Mouse (Mus musculus): ENCODE results near the gene Hdgfl3.

Gene Hdgfl3

GRCm38 (mm10) chr7:81934267-81934745, at the start of gene Hdgfl3:
Gene Hdgfl3 (minus strand): TSS chr7:81934473.
- DNase-seq (ENCODE audit: low read depth): peak; percentile 46

GRCm38 (mm10) chr7:81983651-81984050, 49.4 kb upstream of the Hdgfl3 start:
- no peak for DNase-seq (ENCODE audit: low read depth)

- no peak for DNase-seq (ENCODE audit: low read depth)
Observed at GRCm38 (mm10) chr7:81978304-81978703, 44.0 kb upstream of the Hdgfl3 start.

GRCm38 (mm10) chr7:81974616-81975015, 40.3 kb upstream of the Hdgfl3 start:
- no peak for DNase-seq (ENCODE audit: low read depth)

GRCm38 (mm10) chr7:81973939-81974338, 39.7 kb upstream of the Hdgfl3 start:
- no peak for DNase-seq (ENCODE audit: low read depth)

GRCm38 (mm10) chr7:81973339-81973738, 39.1 kb upstream of the Hdgfl3 start:
- no peak for DNase-seq (ENCODE audit: low read depth)

- no peak for DNase-seq (ENCODE audit: low read depth)
Observed at GRCm38 (mm10) chr7:81968975-81969374, 34.7 kb upstream of the Hdgfl3 start.

- no peak for DNase-seq (ENCODE audit: low read depth)
Observed at GRCm38 (mm10) chr7:81968451-81968850, 34.2 kb upstream of the Hdgfl3 start.

- DNase-seq (ENCODE audit: low read depth): no peak
Observed at GRCm38 (mm10) chr7:81966195-81966594, 31.9 kb upstream of the Hdgfl3 start.

- DNase-seq (ENCODE audit: low read depth): no peak
Observed at GRCm38 (mm10) chr7:81959704-81960103, 25.4 kb upstream of the Hdgfl3 start.

- no peak for DNase-seq (ENCODE audit: low read depth)
Observed at GRCm38 (mm10) chr7:81954208-81954846, 20.1 kb upstream of the Hdgfl3 start.

- no peak for DNase-seq (ENCODE audit: low read depth)
Observed at GRCm38 (mm10) chr7:81950499-81950898, 16.2 kb upstream of the Hdgfl3 start.

- no peak for DNase-seq (ENCODE audit: low read depth)
Observed at GRCm38 (mm10) chr7:81945398-81945797, 11.1 kb upstream of the Hdgfl3 start.

GRCm38 (mm10) chr7:81934806-81935205, 533 bp upstream of the Hdgfl3 start:
- DNase-seq (ENCODE audit: low read depth): no peak

GRCm38 (mm10) chr7:81933601-81934266, 539 bp downstream of the Hdgfl3 start:
- no peak for DNase-seq (ENCODE audit: low read depth)

- DNase-seq (ENCODE audit: low read depth): no peak
Observed at GRCm38 (mm10) chr7:81933061-81933600, 1.1 kb downstream of the Hdgfl3 start.

GRCm38 (mm10) chr7:81932521-81933045, 1.7 kb downstream of the Hdgfl3 start:
- DNase-seq (ENCODE audit: low read depth): no peak

- no peak for DNase-seq (ENCODE audit: low read depth)
Observed at GRCm38 (mm10) chr7:81928998-81929397, 5.3 kb downstream of the Hdgfl3 start.

- no peak for DNase-seq (ENCODE audit: low read depth)
Observed at GRCm38 (mm10) chr7:81921379-81921952, 12.8 kb downstream of the Hdgfl3 start.

- no peak for DNase-seq (ENCODE audit: low read depth)
Observed at GRCm38 (mm10) chr7:81920314-81920713, 14.0 kb downstream of the Hdgfl3 start.

- DNase-seq (ENCODE audit: low read depth): peak; percentile 23
Observed at GRCm38 (mm10) chr7:81918316-81918715, 16.0 kb downstream of the Hdgfl3 start.

GRCm38 (mm10) chr7:81904926-81905325, 29.3 kb downstream of the Hdgfl3 start:
- no peak for DNase-seq (ENCODE audit: low read depth)

- no peak for DNase-seq (ENCODE audit: low read depth)
Observed at GRCm38 (mm10) chr7:81904094-81904493, 30.2 kb downstream of the Hdgfl3 start.
